Mouse (Mus musculus) lung, postnatal 0 days (tissue): ENCODE results near the gene Dnaaf5.

Experiments
- CTCF ChIP-seq: IDR thresholded peaks from 2 replicates; pipeline ENCODE4 v1.5.1; 2016; ENCODE audit warnings: antibody characterized with exemption, mild to moderate bottlenecking
- EP300 ChIP-seq: IDR thresholded peaks from 2 replicates; pipeline ENCODE4 v1.6.1; 2016; ENCODE audit warnings: antibody characterized with exemption, mild to moderate bottlenecking, control low read depth

GRCm38 (mm10) chr5:139136341-139136740 lies 13.7 kb upstream of the Dnaaf5 start:
- no peak for TF ChIP-seq CTCF
- no peak for TF ChIP-seq EP300
